ENCODE assay signal across 9 mouse cellular contexts in the genomic region with DNA sequence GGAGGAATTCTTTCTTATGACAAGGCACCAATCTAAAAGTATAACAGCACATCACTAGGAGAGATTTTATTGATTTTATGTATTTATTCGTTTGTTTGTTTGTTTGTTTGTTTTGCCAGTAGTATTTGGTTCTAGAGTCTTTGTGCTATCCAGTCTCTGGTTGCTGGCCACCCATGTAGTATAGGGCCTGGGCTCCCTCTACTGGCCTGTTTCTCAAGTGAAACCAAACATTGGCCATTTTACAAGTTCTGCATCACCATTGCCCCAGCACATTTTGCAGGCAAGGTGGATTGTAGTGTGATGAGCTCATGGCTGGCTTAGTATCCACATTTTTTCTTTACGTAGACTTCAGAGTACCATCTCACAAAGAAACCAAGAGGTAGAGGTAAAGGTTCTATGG.
DNase-seq lines count a peak whose midpoint lies in the region; ATAC-seq lines count a peak whose summit lies in the region.
"Had no signal": no experiment of that assay in that cellular context is flagged by ENCODE, and none has a peak within 500 bp of the region (broad histone marks: within the 10 kb centered on the region; RNA-seq: fewer than 3 reads in every experiment).

No protein-coding gene starts in this region.

- no peaks in the 10 kb centered on the region for H3K9me3 ChIP-seq in midbrain, embryonic 11.5 days (ENCODE audit: control insufficient read depth, low read length)
- H3K9me3 ChIP-seq in midbrain, embryonic 13.5 days: no peaks in the 10 kb centered on the region
- H3K9me3 ChIP-seq in midbrain, embryonic 14.5 days (ENCODE audit: control insufficient read depth, low read length): no peaks in the 10 kb centered on the region
- H3K9me3 ChIP-seq: limb, embryonic 12.5 days had no signal

- H3K27me3 ChIP-seq in midbrain, embryonic 11.5 days (ENCODE audit: control insufficient read depth, insufficient read depth, low read length): no peaks in the 10 kb centered on the region
- no peaks in the 10 kb centered on the region for H3K27me3 ChIP-seq in midbrain, embryonic 13.5 days
- H3K27me3 ChIP-seq in midbrain, embryonic 14.5 days (ENCODE audit: control insufficient read depth, insufficient read depth, low read length): no peaks in the 10 kb centered on the region
- H3K27me3 ChIP-seq: limb, embryonic 12.5 days had no signal

- H3K36me3 ChIP-seq in midbrain, embryonic 11.5 days (ENCODE audit: control insufficient read depth, insufficient read depth, low read length): no peaks in the 10 kb centered on the region
- H3K36me3 ChIP-seq in midbrain, embryonic 13.5 days: no peaks in the 10 kb centered on the region
- no peaks in the 10 kb centered on the region for H3K36me3 ChIP-seq in midbrain, embryonic 14.5 days (ENCODE audit: control insufficient read depth, insufficient read depth, low read length)
- H3K36me3 ChIP-seq: limb, embryonic 12.5 days had no signal

- no peak overlapping the region for H3K9ac ChIP-seq in midbrain, embryonic 11.5 days (ENCODE audit: low read length)
- no peak overlapping the region for H3K9ac ChIP-seq in midbrain, embryonic 13.5 days (replicated peaks)
- H3K9ac ChIP-seq in midbrain, embryonic 14.5 days (replicated peaks; ENCODE audit: low read length): no peak overlapping the region
- H3K9ac ChIP-seq: limb, embryonic 12.5 days had no signal

- H3K27ac ChIP-seq in midbrain, embryonic 11.5 days (ENCODE audit: low read depth, low read length): no peak overlapping the region
- H3K27ac ChIP-seq in midbrain, embryonic 13.5 days: no peak overlapping the region
- H3K27ac ChIP-seq in midbrain, embryonic 14.5 days (replicated peaks; ENCODE audit: low read depth, low read length): no peak overlapping the region
- H3K27ac ChIP-seq: limb, embryonic 12.5 days had no signal

- no peak overlapping the region for H3K4me2 ChIP-seq in midbrain, embryonic 11.5 days
- no peak overlapping the region for H3K4me2 ChIP-seq in midbrain, embryonic 13.5 days (replicated peaks)
- H3K4me2 ChIP-seq in midbrain, embryonic 14.5 days (ENCODE audit: low read length): no peak overlapping the region
- H3K4me2 ChIP-seq: limb, embryonic 12.5 days had no signal

- no peak overlapping the region for H3K4me3 ChIP-seq in midbrain, embryonic 11.5 days (ENCODE audit: low read depth, low read length)
- no peak overlapping the region for H3K4me3 ChIP-seq in midbrain, embryonic 13.5 days (replicated peaks)
- no peak overlapping the region for H3K4me3 ChIP-seq in midbrain, embryonic 14.5 days (replicated peaks; ENCODE audit: low read depth, low read length)
- H3K4me3 ChIP-seq: limb, embryonic 12.5 days had no signal

- DNase-seq in cerebellum, postnatal 10 days: peak; percentile 74 to 79
- no peak for DNase-seq in cerebellum, adult 9-11 months
- DNase-seq in midbrain, embryonic 11.5 days (ENCODE audit: low spot score, missing footprints): no peak
- DNase-seq in frontal cortex, postnatal 36 days (ENCODE audit: low spot score in 2 of 2): peak; percentile 8 to 60
- peak; percentile 73 for DNase-seq in midbrain, embryonic 14.5 days
- DNase-seq in thymus, postnatal 4 days: no peak

- peak; percentile 78 for ATAC-seq in midbrain, embryonic 11.5 days (ENCODE audit: low FRiP score)
- no peak for ATAC-seq in midbrain, embryonic 13.5 days
- no peak for ATAC-seq in midbrain, embryonic 14.5 days (ENCODE audit: low FRiP score, low TSS enrichment)
- ATAC-seq in megakaryocyte, adult 5-6 weeks (ENCODE audit: poor library complexity, severe bottlenecking): no peak

- 59% methylated on average over 2 of the region's 2 CpGs for WGBS in midbrain, embryonic 11.5 days
- WGBS in midbrain, embryonic 13.5 days: 59% methylated on average over 2 of the region's 2 CpGs
- WGBS in midbrain, embryonic 14.5 days: 55% methylated on average over 2 of the region's 2 CpGs

- no peaks in the 10 kb centered on the region for H3K4me1 ChIP-seq in midbrain, embryonic 11.5 days (ENCODE audit: control insufficient read depth, insufficient read depth, low read length)
- H3K4me1 ChIP-seq in midbrain, embryonic 13.5 days (replicated peaks): no peaks in the 10 kb centered on the region
- no peaks in the 10 kb centered on the region for H3K4me1 ChIP-seq in midbrain, embryonic 14.5 days (ENCODE audit: control insufficient read depth, insufficient read depth, low read length)
- H3K4me1 ChIP-seq: limb, embryonic 12.5 days had no signal

Comparison
In these comparisons a context has a peak if more than half of its experiments do, and no peak if none do; other contexts are left out.
1. DNase-seq: peak in cerebellum, postnatal 10 days (2 of 2), frontal cortex, postnatal 36 days (2 of 2) and midbrain, embryonic 14.5 days (single experiment); none in cerebellum, adult 9-11 months (single experiment), midbrain, embryonic 11.5 days (single experiment) and thymus, postnatal 4 days (single experiment).